Mouse (Mus musculus) ES-E14 (cell line): Measurements from ENCODE around the gene Gm5105.

Source experiments
- CHD2 ChIP-seq: IDR thresholded peaks from 2 replicates; pipeline ENCODE4 v1.6.1; 2014; ENCODE audit warnings: mild to moderate bottlenecking, low read depth, low read length, inconsistent platforms
- ZC3H11A ChIP-seq: IDR thresholded peaks from 2 replicates; pipeline ENCODE4 v1.6.1; 2012; ENCODE audit warnings: low read depth, mild to moderate bottlenecking, inconsistent platforms, low read length, borderline replicate concordance

DNA sequence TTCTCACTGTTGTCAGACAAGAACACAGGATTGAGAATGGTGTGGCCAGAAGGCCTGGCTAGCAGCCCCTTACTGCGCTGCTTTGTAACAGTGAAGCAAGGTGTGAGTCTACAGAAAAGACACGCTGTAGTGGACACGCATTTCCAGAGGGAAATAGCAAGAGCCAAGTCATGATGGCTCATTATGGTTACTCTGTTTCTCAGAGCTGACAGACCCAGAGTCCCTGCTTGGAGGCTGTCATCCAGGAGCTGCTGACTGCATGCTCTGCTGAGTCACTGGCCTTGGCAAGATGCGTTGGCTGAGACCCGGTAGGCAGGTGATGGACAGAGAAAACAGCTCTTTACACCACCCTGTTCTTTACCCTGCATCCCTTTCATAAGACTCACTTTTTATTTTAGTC lies 37.8 kb downstream of the Gm5105 start:
- TF ChIP-seq ZC3H11A (no peak), CHD2 (no peak)
